Mouse (Mus musculus) liver, adult 2 months (tissue): ENCODE measurements around the gene St7. TPM values are rescaled to one million over a fixed set of nuclear protein-coding genes. Genes with fewer than 3 reads are reported as not detected.
A peak's percentile ranks its signal among the peaks of the same experiment; 100 is the strongest.

Source experiments
- DNase-seq: peaks from one replicate; pipeline ENCODE4 v3.0.0-alpha.2; 2011; ENCODE audit warnings: low read depth, low spot score; ENCODE audit errors: extremely low read depth
- H3K27ac ChIP-seq: fragments of 200-500 bp; replicated peaks from 2 replicates; pipeline ENCODE4 v1.5.1; 2012; ENCODE audit warnings: low read depth, mild to moderate bottlenecking, control low read depth, inconsistent platforms, low read length; ENCODE audit not compliant: insufficient read depth
- H3K27me3 ChIP-seq: fragments of 200-500 bp; 2 replicates; pipeline ENCODE4 v1.6.1; 2012; ENCODE audit warnings: mild to moderate bottlenecking, moderate library complexity, low read length, inconsistent platforms; ENCODE audit not compliant: control insufficient read depth, insufficient read depth
- H3K36me3 ChIP-seq: fragments of 200-500 bp; 2 replicates; pipeline ENCODE4 v1.6.1; 2012; ENCODE audit warnings: low read length, inconsistent platforms; ENCODE audit not compliant: control insufficient read depth, insufficient read depth
- H3K4me1 ChIP-seq: fragments of 200-500 bp; 2 replicates; pipeline ENCODE4 v1.6.1; 2011; ENCODE audit warnings: low read length; ENCODE audit not compliant: control insufficient read depth, insufficient read depth
- H3K4me3 ChIP-seq: fragments of 200-500 bp; 2 replicates; pipeline ENCODE4 v1.5.1; 2011; ENCODE audit warnings: low read depth, mild to moderate bottlenecking, control low read depth, low read length, moderate library complexity; ENCODE audit not compliant: insufficient read depth
- H3K79me2 ChIP-seq: fragments of 200-500 bp; 2 replicates; pipeline ENCODE4 v1.6.1; 2012; ENCODE audit warnings: inconsistent platforms, mild to moderate bottlenecking, low read length, moderate library complexity; ENCODE audit not compliant: control insufficient read depth, insufficient read depth
- H3K9ac ChIP-seq: fragments of 200-500 bp; 2 replicates; pipeline ENCODE4 v1.6.1; 2012; ENCODE audit warnings: low read depth, mild to moderate bottlenecking, control low read depth, inconsistent platforms, low read length
- CTCF ChIP-seq: fragments of 200-500 bp; IDR thresholded peaks from 2 replicates; pipeline ENCODE4 v1.5.1; 2011; ENCODE audit warnings: low read depth, low read length, control low read depth
- POLR2A ChIP-seq: fragments of 200-500 bp; IDR thresholded peaks from 2 replicates; pipeline ENCODE4 v1.6.1; 2011; ENCODE audit warnings: low read length, control low read depth; ENCODE audit not compliant: insufficient read depth; ENCODE audit errors: extremely low read depth
- WGBS: fragments of 180-500 bp; shearing (Covaris S2); methylation state at CpG from one replicate; pipeline ENCODE4 v1.1.7; 2018; 5-methylcytosine and 5-hydroxymethylcytosine counted together
- polyA plus RNA-seq: library from polyadenylated mRNA; depleted of rRNA; stranded (reverse); fragments of >200 nt; gene quantifications from 2 replicates; pipeline ENCODE4 v1.2.3, GENCODE M21; 2012
- total RNA-seq: library from RNA; depleted of rRNA; stranded (reverse); fragments of >200 nt; gene quantifications from 2 replicates; pipeline ENCODE4 v1.2.3, GENCODE M21; 2014

Gene St7
- total and polyA plus RNA-seq, 2 experiments: 5.7 to 8.8 TPM

GRCm38 (mm10) chr6:17835693-17836092 lies 143.0 kb downstream of the St7 start:
- Histone ChIP-seq H3K9ac (no peak overlapping the region), H3K79me2 (no peaks in the 10 kb centered on the region), H3K27ac (no peak overlapping the region), H3K27me3 (no peaks in the 10 kb centered on the region), H3K4me1 (no peaks in the 10 kb centered on the region), H3K36me3 (no peaks in the 10 kb centered on the region; the same call in 1 of the 2 replicates), H3K4me3 (no peak overlapping the region)
- 88% methylated on average over 6 of the region's 6 CpGs for WGBS
- TF ChIP-seq POLR2A: no peak
- no peak for TF ChIP-seq CTCF
- DNase-seq: no peak

DNA sequence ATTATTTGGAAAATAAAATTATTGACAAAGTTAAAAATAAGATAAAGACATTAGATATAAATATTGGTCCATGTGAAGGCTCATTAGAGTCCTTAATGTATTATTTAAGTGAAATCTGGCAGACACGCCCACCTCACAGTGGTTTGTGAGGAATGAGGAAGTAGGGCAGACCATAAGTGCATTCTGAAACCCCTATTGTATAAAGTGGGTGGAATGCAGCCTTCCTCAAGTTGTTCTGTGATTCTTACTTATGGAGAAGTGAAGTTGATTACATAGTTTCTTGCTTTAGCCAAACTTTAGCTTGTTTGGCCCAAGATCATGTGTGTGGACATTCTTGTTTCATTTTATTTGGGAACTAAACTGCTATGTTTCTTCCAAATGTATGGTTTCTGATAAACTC lies 144.9 kb downstream of the St7 start:
- no peaks in the 10 kb centered on the region for H3K79me2 ChIP-seq
- no peaks in the 10 kb centered on the region for H3K4me1 ChIP-seq
- no peak for TF ChIP-seq POLR2A
- TF ChIP-seq CTCF: no peak
- no peak overlapping the region for H3K9ac ChIP-seq
- H3K4me3 ChIP-seq: no peak overlapping the region
- DNase-seq: no peak
- no peak overlapping the region for H3K27ac ChIP-seq
- WGBS: 87% methylated on average over 1 of the region's 1 CpGs
- H3K36me3 ChIP-seq: no peaks in the 10 kb centered on the region; the same call in 1 of the 2 replicates
- H3K27me3 ChIP-seq: no peaks in the 10 kb centered on the region

GRCm38 (mm10) chr6:17840431-17840830 lies 147.7 kb downstream of the St7 start:
- Histone ChIP-seq H3K36me3 (no peaks in the 10 kb centered on the region; the same call in 1 of the 2 replicates), H3K9ac (no peak overlapping the region), H3K27ac (no peak overlapping the region), H3K4me3 (no peak overlapping the region), H3K4me1 (no peaks in the 10 kb centered on the region; the same call in 1 of the 2 replicates), H3K27me3 (no peaks in the 10 kb centered on the region), H3K79me2 (no peaks in the 10 kb centered on the region)
- no peak for TF ChIP-seq POLR2A
- no peak for TF ChIP-seq CTCF
- DNase-seq: no peak
- 89% methylated on average over 29 of the region's 29 CpGs for WGBS

- no peaks in the 10 kb centered on the region; the same call in 1 of the 2 replicates for H3K36me3 ChIP-seq
- no peak overlapping the region for H3K4me3 ChIP-seq
- no peak overlapping the region for H3K9ac ChIP-seq
- no peak overlapping the region for H3K27ac ChIP-seq
- peak; percentile 36 for DNase-seq
- H3K79me2 ChIP-seq: no peaks in the 10 kb centered on the region
- 39% methylated on average over 3 of the region's 3 CpGs for WGBS
- H3K4me1 ChIP-seq: no peaks in the 10 kb centered on the region; the same call in 1 of the 2 replicates
- no peaks in the 10 kb centered on the region for H3K27me3 ChIP-seq
- TF ChIP-seq CTCF: no peak
- TF ChIP-seq POLR2A: no peak
Observed at GRCm38 (mm10) chr6:17842759-17843158, 150.0 kb downstream of the St7 start.

GRCm38 (mm10) chr6:17851316-17851715 lies 158.6 kb downstream of the St7 start:
- WGBS: 71% methylated on average over 2 of the region's 2 CpGs
- Histone ChIP-seq H3K4me3 (no peak overlapping the region), H3K27ac (no peak overlapping the region), H3K79me2 (no peaks in the 10 kb centered on the region), H3K4me1 (no peaks in the 10 kb centered on the region), H3K27me3 (no peaks in the 10 kb centered on the region), H3K36me3 (peaks cover 4% of the 10 kb centered on the region), H3K9ac (no peak overlapping the region)
- TF ChIP-seq POLR2A: no peak
- TF ChIP-seq CTCF: no peak
- no peak for DNase-seq

- no peaks in the 10 kb centered on the region for H3K27me3 ChIP-seq
- no peaks in the 10 kb centered on the region for H3K4me1 ChIP-seq
- TF ChIP-seq CTCF (no peak), POLR2A (no peak)
- 96% methylated on average over 5 of the region's 5 CpGs for WGBS
- H3K36me3 ChIP-seq: peaks cover 4% of the 10 kb centered on the region
- DNase-seq: no peak
- no peak overlapping the region for H3K27ac ChIP-seq
- no peak overlapping the region for H3K4me3 ChIP-seq
- no peaks in the 10 kb centered on the region for H3K79me2 ChIP-seq
- no peak overlapping the region for H3K9ac ChIP-seq
Observed at GRCm38 (mm10) chr6:17853587-17854274, 161.0 kb downstream of the St7 start.
